Mouse (Mus musculus): ENCODE data around the gene Zfp667. TPM values are rescaled to one million over a fixed set of nuclear protein-coding genes. Genes with fewer than 3 reads are reported as not detected.
A peak's percentile ranks its signal among the peaks of the same experiment; 100 is the strongest.
"Not testable (repeated sequence)": the region's sequence is repeated elsewhere in the genome, so short reads cannot be mapped to it uniquely, and the experiment has no call there.

The Zfp667 gene
- polyA plus RNA-seq (2016; fragmentation: Nextera tagmentation; extraction: Ambion mirVana), result 15.5 and 19.7 TPM in 2 replicates

DNA sequence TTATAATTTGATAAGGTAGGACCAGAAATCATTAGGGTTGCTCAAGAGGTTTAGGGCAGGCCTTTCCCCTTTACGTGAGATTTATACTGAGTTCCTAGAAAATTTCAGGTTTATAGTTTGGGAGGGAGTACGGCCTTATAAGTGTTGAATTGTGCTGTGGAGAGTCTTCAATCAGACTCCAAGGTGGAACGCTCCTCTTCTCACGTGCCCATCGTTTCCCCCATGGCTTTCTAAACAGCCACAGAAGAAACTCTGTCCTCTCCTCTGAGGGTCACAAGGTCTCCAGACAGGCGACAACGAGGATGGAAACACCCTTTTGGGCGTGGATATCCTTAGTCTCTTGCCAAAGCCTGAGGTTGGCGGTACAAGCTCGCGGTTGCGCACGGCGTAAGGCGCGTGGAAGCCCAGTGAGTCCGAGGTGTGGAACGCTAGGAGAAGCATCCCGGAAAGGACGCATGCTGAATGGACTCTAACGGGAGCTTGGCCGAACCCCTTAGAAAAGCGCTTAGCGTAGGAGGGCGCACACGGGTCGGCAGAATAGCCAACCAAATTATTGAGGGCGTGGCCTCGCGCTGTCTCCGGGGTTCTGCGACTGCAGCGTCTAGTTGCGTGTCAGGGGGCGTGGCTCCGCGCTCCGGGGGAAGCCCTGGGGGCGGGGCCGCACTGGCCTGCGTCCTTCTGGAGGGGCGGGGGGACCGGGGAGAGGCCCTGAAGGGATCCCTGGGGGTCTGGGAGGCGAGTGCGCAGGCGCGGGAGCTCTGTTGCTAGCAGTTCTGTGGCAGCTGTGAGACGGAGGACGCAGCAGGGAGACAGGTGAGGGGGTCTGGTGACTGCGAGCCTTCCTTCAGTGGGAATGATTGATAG lies at the start of gene Zfp667:
Gene Zfp667 (plus strand): TSS at position 738 of the 864 bp plus-strand sequence.
- Histone ChIP-seq H3K4me3 (peak within 1 kb of the TSS; percentile 51), H3K27me3 (no peaks in the 10 kb centered on the region), H3K36me3 (peaks cover 6% of the 10 kb centered on the region; the same call in 1 of the 2 replicates), H3K27ac (peak within 1 kb of the TSS; percentile 84), H3K4me1 (peaks cover 25% of the 10 kb centered on the region), H3K9ac (peak within 1 kb of the TSS; percentile 67), H3K9me3 (replicated peaks) (no peaks in the 10 kb centered on the region), H3K4me2 (replicated peaks) (peak within 1 kb of the TSS; percentile 75)
- whole genome bisulfite sequencing, result 4% methylated on average over 50 of the region's 50 CpGs
- ATAC-seq (ENCODE audit: low FRiP score), result peak; percentile 74

- WGBS, result 55% methylated on average over 11 of the region's 11 CpGs
Measured at GRCm38 (mm10) chr7:6239787-6240186, 46.6 kb upstream of the Zfp667 start.

DNA sequence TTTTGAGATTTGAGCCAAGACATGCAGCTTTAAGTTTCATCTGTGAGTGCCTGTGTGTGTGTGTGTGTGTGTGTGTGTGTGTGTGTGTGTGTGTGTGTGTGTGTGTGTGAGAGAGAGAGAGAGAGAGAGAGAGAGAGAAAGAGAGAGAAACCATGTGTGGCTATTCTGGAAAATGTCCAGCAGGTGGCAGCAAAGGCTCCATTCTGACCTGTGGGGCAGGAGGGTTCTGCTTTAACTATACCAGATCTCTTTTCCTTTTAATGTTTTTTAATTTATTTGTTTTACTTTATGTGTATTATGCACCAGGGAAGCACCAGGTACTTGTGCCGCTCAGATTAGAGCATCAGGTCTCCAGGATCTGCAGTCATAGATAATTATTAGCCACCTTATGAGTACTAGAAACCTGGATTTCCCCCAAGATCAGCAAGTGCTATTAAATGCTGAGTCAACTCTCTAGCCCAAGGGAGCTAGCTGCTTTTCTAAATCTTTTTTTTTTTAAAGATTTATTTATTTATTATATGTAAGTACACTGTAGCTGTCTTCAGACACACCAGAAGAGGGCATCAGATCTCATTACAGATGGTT lies 45.4 kb upstream of the Zfp667 start:
- not testable (repeated sequence) for H3K27me3 ChIP-seq; H3K36me3 ChIP-seq; H3K9me3 ChIP-seq (replicated peaks); H3K4me3 ChIP-seq; H3K4me2 ChIP-seq (replicated peaks); ATAC-seq (ENCODE audit: low FRiP score); H3K9ac ChIP-seq; H3K27ac ChIP-seq; H3K4me1 ChIP-seq
- WGBS, result 28% methylated on average over 1 of the region's 1 CpGs

More at GRCm38 (mm10) chr7:6239787-6240186, 46.6 kb upstream of the Zfp667 start:
- Histone ChIP-seq H3K9ac (no peak overlapping the region), H3K4me2 (replicated peaks) (no peak overlapping the region), H3K4me1 (no peaks in the 10 kb centered on the region), H3K27me3 (no peaks in the 10 kb centered on the region), H3K36me3 (no peaks in the 10 kb centered on the region), H3K27ac (no peak overlapping the region), H3K9me3 (replicated peaks) (no peaks in the 10 kb centered on the region), H3K4me3 (no peak overlapping the region)
- no peak for ATAC-seq (ENCODE audit: low FRiP score)

- Histone ChIP-seq H3K9me3 (replicated peaks) (no peaks in the 10 kb centered on the region), H3K27me3 (no peaks in the 10 kb centered on the region), H3K27ac (no peak overlapping the region), H3K36me3 (no peaks in the 10 kb centered on the region), H3K4me3 (no peak overlapping the region), H3K9ac (no peak overlapping the region), H3K4me2 (replicated peaks) (no peak overlapping the region), H3K4me1 (no peaks in the 10 kb centered on the region)
- 52% methylated on average over 11 of the region's 11 CpGs for WGBS
- no peak for ATAC-seq (ENCODE audit: low FRiP score)
Measured at GRCm38 (mm10) chr7:6244361-6245292, 41.8 kb upstream of the Zfp667 start.

DNA sequence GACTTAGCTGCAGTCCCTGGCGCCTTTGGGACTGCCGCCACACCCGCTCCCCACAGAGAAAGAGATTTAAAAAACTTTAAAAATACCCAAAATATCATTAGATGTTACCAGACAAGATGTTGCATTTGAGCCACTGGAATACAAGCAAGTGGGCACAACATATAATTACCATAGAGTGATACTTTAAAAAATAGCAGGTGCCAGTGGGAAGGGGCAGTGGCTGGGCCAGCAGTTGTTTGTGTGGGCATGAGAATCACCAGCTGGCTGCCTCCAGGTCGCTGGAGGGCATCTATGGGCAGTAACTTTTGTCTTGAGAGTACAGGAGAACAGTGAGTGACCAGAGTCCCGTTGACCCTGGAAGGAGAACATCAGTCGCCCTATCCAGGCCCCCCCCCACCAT lies 34.0 kb upstream of the Zfp667 start, which contains the start of gene Epp13:
Gene Epp13 (plus strand): TSS at position 301 of the 400 bp plus-strand sequence.
- Histone ChIP-seq H3K9ac (no peak within 1 kb of the TSS), H3K36me3 (no peaks in the 10 kb centered on the region), H3K27ac (no peak within 1 kb of the TSS), H3K27me3 (no peaks in the 10 kb centered on the region), H3K4me3 (no peak within 1 kb of the TSS), H3K4me2 (replicated peaks) (no peak within 1 kb of the TSS), H3K9me3 (replicated peaks) (no peaks in the 10 kb centered on the region), H3K4me1 (no peaks in the 10 kb centered on the region)
- no peak for ATAC-seq (ENCODE audit: low FRiP score)
- 85% methylated on average over 6 of the region's 6 CpGs for WGBS

DNA sequence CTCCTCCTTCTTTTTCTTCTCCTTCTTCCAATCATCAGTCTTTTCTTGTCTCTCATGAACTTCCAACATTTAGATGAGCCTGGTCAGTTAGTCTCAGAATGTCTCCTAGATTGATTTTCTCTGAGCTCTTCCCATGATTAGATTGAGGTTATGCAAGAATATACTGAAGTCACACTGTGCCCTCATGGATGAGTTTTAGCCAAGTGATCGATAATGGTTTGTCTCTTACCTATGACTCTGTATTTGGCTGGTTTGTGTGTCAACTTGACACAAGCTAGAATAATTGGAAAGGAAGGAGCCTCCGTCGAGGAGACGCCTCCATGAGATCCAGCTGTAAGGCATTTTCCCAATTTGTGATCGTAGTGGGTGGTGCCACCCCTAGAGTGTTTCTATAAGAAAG lies 31.9 kb upstream of the Zfp667 start:
- no peak overlapping the region for H3K27ac ChIP-seq
- WGBS, result 89% methylated on average over 5 of the region's 5 CpGs

GRCm38 (mm10) chr7:6257386-6257785 lies 29.0 kb upstream of the Zfp667 start:
- ATAC-seq (ENCODE audit: low FRiP score), result no peak
- Histone ChIP-seq H3K4me3 (no peak overlapping the region), H3K4me1 (no peaks in the 10 kb centered on the region), H3K4me2 (replicated peaks) (no peak overlapping the region), H3K9me3 (replicated peaks) (no peaks in the 10 kb centered on the region), H3K27ac (no peak overlapping the region), H3K9ac (no peak overlapping the region), H3K27me3 (no peaks in the 10 kb centered on the region), H3K36me3 (no peaks in the 10 kb centered on the region)
- WGBS, result 86% methylated on average over 4 of the region's 4 CpGs

More for the DNA sequence above, 31.9 kb upstream of the Zfp667 start:
- no peak for ATAC-seq (ENCODE audit: low FRiP score)
- Histone ChIP-seq H3K4me1 (no peaks in the 10 kb centered on the region), H3K4me2 (replicated peaks) (no peak overlapping the region), H3K4me3 (no peak overlapping the region), H3K36me3 (no peaks in the 10 kb centered on the region), H3K9me3 (replicated peaks) (no peaks in the 10 kb centered on the region), H3K9ac (no peak overlapping the region), H3K27me3 (no peaks in the 10 kb centered on the region)

DNA sequence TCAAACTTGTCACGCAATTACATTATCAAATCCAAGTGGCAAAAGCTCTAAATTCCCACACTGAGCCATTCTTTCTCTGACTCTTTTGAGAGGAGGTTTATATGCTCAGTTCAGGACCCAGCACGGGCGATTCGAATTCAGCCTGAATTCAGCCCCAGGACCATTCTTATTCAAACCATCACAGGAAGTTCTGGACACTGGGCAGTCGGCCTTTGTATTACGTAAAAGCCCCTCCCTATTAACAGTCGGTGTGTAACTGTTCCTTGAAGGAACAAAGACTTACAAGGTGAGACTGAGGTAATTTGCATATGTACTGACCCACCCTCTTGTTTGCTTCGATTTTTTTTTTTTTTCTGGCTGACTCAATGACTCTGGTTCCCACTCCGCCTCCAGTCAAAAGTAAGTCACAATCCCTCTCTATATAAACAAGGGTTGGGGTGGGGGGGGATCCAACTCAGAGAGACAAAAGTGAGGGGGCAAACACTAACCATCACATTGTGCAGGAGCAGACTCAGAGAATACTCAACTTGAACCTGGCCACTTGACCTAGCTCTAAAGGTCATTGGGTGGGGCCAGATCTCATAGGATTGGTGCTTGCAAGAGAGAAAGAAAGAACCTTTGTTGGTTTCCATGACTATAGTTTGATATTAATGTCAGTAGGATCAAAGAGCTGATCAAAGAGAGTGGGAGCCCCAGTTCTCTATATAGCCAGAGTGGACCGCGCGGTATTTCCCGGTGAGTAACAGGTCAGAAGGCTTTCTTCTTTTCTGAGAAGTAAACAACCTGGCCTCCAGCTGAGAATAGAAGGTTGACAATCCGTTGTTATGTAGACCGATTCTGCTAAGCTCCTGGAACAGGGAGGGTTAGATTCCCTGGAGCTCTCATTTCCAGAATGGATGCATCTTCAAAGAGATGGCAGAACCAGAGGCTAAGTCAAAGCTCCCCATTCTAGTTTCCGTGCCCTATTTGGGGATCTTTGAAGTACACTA lies 27.9 kb upstream of the Zfp667 start:
- H3K4me3 ChIP-seq, result no peak overlapping the region
- ATAC-seq (ENCODE audit: low FRiP score), result no peak
- no peaks in the 10 kb centered on the region for H3K9me3 ChIP-seq (replicated peaks)
- H3K27me3 ChIP-seq, result no peaks in the 10 kb centered on the region
- 38% methylated on average over 16 of the region's 16 CpGs for whole genome bisulfite sequencing
- no peaks in the 10 kb centered on the region for H3K36me3 ChIP-seq
- H3K4me1 ChIP-seq, result no peaks in the 10 kb centered on the region
- no peak overlapping the region for H3K27ac ChIP-seq
- no peak overlapping the region for H3K9ac ChIP-seq
- no peak overlapping the region for H3K4me2 ChIP-seq (replicated peaks)

DNA sequence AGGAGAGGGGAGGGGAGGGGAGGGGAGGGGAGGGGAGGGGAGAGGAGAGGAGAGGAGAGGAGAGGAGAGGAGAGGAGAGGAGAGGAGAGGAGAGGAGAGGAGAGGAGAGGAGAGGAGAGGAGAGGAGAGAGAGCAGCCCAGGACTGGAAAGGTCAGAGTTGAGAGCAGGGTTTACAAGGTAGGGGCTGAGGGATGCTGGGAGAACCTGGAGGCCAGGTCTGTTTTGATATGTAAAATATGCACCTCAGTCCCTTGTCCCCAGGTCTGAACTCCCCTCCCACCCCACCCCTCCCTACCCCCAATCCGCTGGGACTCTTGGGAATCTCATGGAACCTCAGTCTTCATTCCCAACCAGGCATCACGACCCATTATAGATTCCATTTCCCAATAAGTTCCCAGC lies 26.4 kb upstream of the Zfp667 start:
- WGBS, result 33% methylated on average over 2 of the region's 2 CpGs
- H3K27ac ChIP-seq; H3K27me3 ChIP-seq; H3K36me3 ChIP-seq; H3K4me3 ChIP-seq; H3K4me2 ChIP-seq (replicated peaks); ATAC-seq (ENCODE audit: low FRiP score); H3K9ac ChIP-seq; H3K9me3 ChIP-seq (replicated peaks); H3K4me1 ChIP-seq: not testable (repeated sequence)

DNA sequence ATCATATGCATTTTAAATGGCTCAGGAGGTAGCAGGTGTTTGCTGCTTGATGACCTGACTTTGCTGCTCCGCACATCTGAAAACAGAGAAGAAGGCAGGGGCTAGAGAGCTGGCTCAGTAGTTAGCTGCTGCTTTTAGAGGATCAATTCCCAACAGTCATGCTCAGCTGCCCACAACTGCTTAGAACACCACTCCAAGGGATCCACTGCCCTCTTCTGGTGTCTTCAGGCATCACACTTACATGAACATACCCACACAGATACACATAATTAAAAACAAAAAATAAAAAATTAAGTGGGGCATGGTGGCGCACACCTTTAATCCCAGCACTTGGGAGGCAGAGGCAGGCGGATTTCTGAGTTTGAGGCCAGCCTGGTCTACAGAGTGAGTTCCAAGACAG lies 24.3 kb upstream of the Zfp667 start:
- Histone ChIP-seq H3K27ac (no peak overlapping the region), H3K9me3 (replicated peaks) (no peaks in the 10 kb centered on the region), H3K27me3 (no peaks in the 10 kb centered on the region), H3K9ac (no peak overlapping the region), H3K4me3 (no peak overlapping the region), H3K36me3 (no peaks in the 10 kb centered on the region), H3K4me2 (replicated peaks) (no peak overlapping the region), H3K4me1 (no peaks in the 10 kb centered on the region)
- no peak for ATAC-seq (ENCODE audit: low FRiP score)
- 87% methylated on average over 3 of the region's 3 CpGs for WGBS

DNA sequence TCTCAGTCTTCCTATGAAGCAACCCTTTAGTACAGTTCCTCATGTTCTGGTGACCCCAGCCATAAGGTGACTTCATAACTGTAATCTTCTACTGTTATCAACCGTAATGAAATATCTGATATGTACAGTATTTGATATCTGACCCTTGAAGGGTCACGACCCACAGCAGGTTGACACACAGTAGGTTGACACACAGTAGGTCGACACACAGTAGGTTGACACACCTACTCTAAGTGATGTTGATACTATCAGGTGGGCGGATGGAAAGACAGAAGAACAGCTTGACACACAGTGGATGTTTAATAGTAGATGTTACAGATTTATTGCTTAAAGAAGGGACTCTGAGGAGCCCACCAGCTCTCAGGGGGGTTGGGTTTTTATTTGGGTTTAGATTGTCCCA lies 23.4 kb upstream of the Zfp667 start:
- Histone ChIP-seq H3K9me3 (replicated peaks) (no peaks in the 10 kb centered on the region), H3K27ac (no peak overlapping the region), H3K27me3 (no peaks in the 10 kb centered on the region), H3K4me3 (no peak overlapping the region), H3K4me2 (replicated peaks) (no peak overlapping the region), H3K4me1 (no peaks in the 10 kb centered on the region), H3K9ac (no peak overlapping the region), H3K36me3 (no peaks in the 10 kb centered on the region)
- WGBS, result 84% methylated on average over 4 of the region's 4 CpGs
- no peak for ATAC-seq (ENCODE audit: low FRiP score)

Data from hindbrain, embryonic 12.5 days (tissue).